In genomic region chr9:49276542-49277334, GRCm38 (mm10) we compare ENCODE assay signal across 19 mouse cellular contexts. TPM values are rescaled to one million over a fixed set of nuclear protein-coding genes. Genes with fewer than 3 reads are reported as not detected.
"Had no signal": no experiment of that assay in that cellular context is flagged by ENCODE, and none has a peak within 500 bp of the region (broad histone marks: within the 10 kb centered on the region; RNA-seq: fewer than 3 reads in every experiment).

No protein-coding gene starts in this region.

- H3K36me3 ChIP-seq: limb, embryonic 13.5 days; liver, embryonic 15.5 days; neural tube, embryonic 13.5 days had no signal

- H3K4me1 ChIP-seq: liver, embryonic 15.5 days had no signal

- H3K27ac ChIP-seq: kidney, postnatal 0 days; limb, embryonic 13.5 days; liver, embryonic 15.5 days; neural tube, embryonic 13.5 days had no signal

- H3K27me3 ChIP-seq: liver, embryonic 15.5 days; neural tube, embryonic 13.5 days had no signal

- H3K4me2 ChIP-seq: limb, embryonic 13.5 days; liver, embryonic 15.5 days; midbrain, embryonic 11.5 days; neural tube, embryonic 13.5 days had no signal

- H3K9ac ChIP-seq: limb, embryonic 13.5 days; liver, embryonic 15.5 days; neural tube, embryonic 13.5 days had no signal

- H3K4me3 ChIP-seq: limb, embryonic 13.5 days; liver, embryonic 15.5 days; neural tube, embryonic 13.5 days had no signal

- H3K9me3 ChIP-seq: limb, embryonic 13.5 days; liver, embryonic 15.5 days; neural tube, embryonic 13.5 days had no signal

- ATAC-seq: midbrain, embryonic 16.5 days had no signal

- DNase-seq: kidney, adult 11 months; kidney, adult 9 months; kidney, postnatal 36 days; right cerebral cortex, postnatal 25 days; thymus, postnatal 36 days had no signal

RNA-seq across cellular contexts. Expression of gene Gm4894, which starts 26.4 kb away (rescaled TPM):
- total RNA-seq: layer of hippocampus, adult 18-20 months; layer of hippocampus, postnatal 36 days; left cerebral cortex, postnatal 36 days; liver, adult 2 months; megakaryocyte, adult 5-6 weeks had no signal
- polyA plus RNA-seq: intestine, embryonic 14.5 days; kidney, postnatal 0 days; limb, embryonic 13.5 days; liver, adult 2 months; liver, embryonic 15.5 days; midbrain, embryonic 11.5 days; midbrain, embryonic 16.5 days; neural tube, embryonic 13.5 days; small intestine, adult 2 months; stomach, embryonic 16.5 days had no signal
